Mouse (Mus musculus): ENCODE data around the gene Stac3. TPM values are rescaled to one million over a fixed set of nuclear protein-coding genes. Genes with fewer than 3 reads are reported as not detected.

The Stac3 gene
- polyA plus RNA-seq, 1 experiment = 0.05 TPM

GRCm38 (mm10) chr10:127500042-127500441, 1.4 kb upstream of the Stac3 start:
- H3K4me3 ChIP-seq (replicated peaks) = no peak overlapping the region
- no peaks in the 10 kb centered on the region for H3K9me3 ChIP-seq (ENCODE audit: control insufficient read depth, low read length)
- H3K27me3 ChIP-seq (ENCODE audit: control insufficient read depth) = no peaks in the 10 kb centered on the region
- peaks cover 38% of the 10 kb centered on the region for H3K36me3 ChIP-seq (ENCODE audit: control insufficient read depth)
- TF ChIP-seq TAL1 (IDR thresholded peaks at IDR 0.05; ENCODE audit: low read length) (no peak), GATA1 (IDR thresholded peaks at IDR 0.05; ENCODE audit: low read length) (no peak)
- no peaks in the 10 kb centered on the region for H3K4me1 ChIP-seq (ENCODE audit: control insufficient read depth)

- TF ChIP-seq TAL1 (IDR thresholded peaks at IDR 0.05; ENCODE audit: low read length) = no peak
- TF ChIP-seq GATA1 (IDR thresholded peaks at IDR 0.05; ENCODE audit: low read length) = no peak
- H3K4me1 ChIP-seq (ENCODE audit: control insufficient read depth) = peaks cover 35% of the 10 kb centered on the region
- H3K4me3 ChIP-seq (replicated peaks) = no peak overlapping the region
- H3K9me3 ChIP-seq (ENCODE audit: control insufficient read depth, low read length) = peaks cover 13% of the 10 kb centered on the region; the same call in 1 of the 2 replicates
- no peaks in the 10 kb centered on the region for H3K36me3 ChIP-seq (ENCODE audit: control insufficient read depth)
- H3K27me3 ChIP-seq (ENCODE audit: control insufficient read depth) = peaks cover 64% of the 10 kb centered on the region
Observed at GRCm38 (mm10) chr10:127508239-127508638, 6.8 kb downstream of the Stac3 start.

- peaks cover 45% of the 10 kb centered on the region for H3K4me1 ChIP-seq (ENCODE audit: control insufficient read depth)
- peaks cover 75% of the 10 kb centered on the region for H3K27me3 ChIP-seq (ENCODE audit: control insufficient read depth)
- TF ChIP-seq GATA1 (IDR thresholded peaks at IDR 0.05; ENCODE audit: low read length) (no peak), TAL1 (IDR thresholded peaks at IDR 0.05; ENCODE audit: low read length) (no peak)
- no peaks in the 10 kb centered on the region for H3K36me3 ChIP-seq (ENCODE audit: control insufficient read depth)
- H3K4me3 ChIP-seq (replicated peaks) = peak overlapping the region; percentile 44
- peaks cover 13% of the 10 kb centered on the region; the same call in 1 of the 2 replicates for H3K9me3 ChIP-seq (ENCODE audit: control insufficient read depth, low read length)
Observed at GRCm38 (mm10) chr10:127509051-127509836, 7.8 kb downstream of the Stac3 start.

GRCm38 (mm10) chr10:127509837-127510701, 8.6 kb downstream of the Stac3 start:
- peaks cover 53% of the 10 kb centered on the region for H3K4me1 ChIP-seq (ENCODE audit: control insufficient read depth)
- H3K4me3 ChIP-seq (replicated peaks) = no peak overlapping the region
- H3K27me3 ChIP-seq (ENCODE audit: control insufficient read depth) = peaks cover 83% of the 10 kb centered on the region
- no peak for TF ChIP-seq TAL1 (IDR thresholded peaks at IDR 0.05; ENCODE audit: low read length)
- TF ChIP-seq GATA1 (IDR thresholded peaks at IDR 0.05; ENCODE audit: low read length) = no peak
- no peaks in the 10 kb centered on the region for H3K36me3 ChIP-seq (ENCODE audit: control insufficient read depth)
- peaks cover 13% of the 10 kb centered on the region; the same call in 1 of the 2 replicates for H3K9me3 ChIP-seq (ENCODE audit: control insufficient read depth, low read length)

GRCm38 (mm10) chr10:127510895-127511617, 9.6 kb downstream of the Stac3 start:
- H3K4me1 ChIP-seq (ENCODE audit: control insufficient read depth) = peaks cover 63% of the 10 kb centered on the region
- peaks cover 93% of the 10 kb centered on the region for H3K27me3 ChIP-seq (ENCODE audit: control insufficient read depth)
- no peak for TF ChIP-seq GATA1 (IDR thresholded peaks at IDR 0.05; ENCODE audit: low read length)
- no peak for TF ChIP-seq TAL1 (IDR thresholded peaks at IDR 0.05; ENCODE audit: low read length)
- peaks cover 13% of the 10 kb centered on the region; the same call in 1 of the 2 replicates for H3K9me3 ChIP-seq (ENCODE audit: control insufficient read depth, low read length)
- no peaks in the 10 kb centered on the region for H3K36me3 ChIP-seq (ENCODE audit: control insufficient read depth)
- H3K4me3 ChIP-seq (replicated peaks) = no peak overlapping the region

GRCm38 (mm10) chr10:127511634-127512306, 10.3 kb downstream of the Stac3 start:
- peaks cover 70% of the 10 kb centered on the region for H3K4me1 ChIP-seq (ENCODE audit: control insufficient read depth)
- TF ChIP-seq TAL1 (IDR thresholded peaks at IDR 0.05; ENCODE audit: low read length) = no peak
- no peak for TF ChIP-seq GATA1 (IDR thresholded peaks at IDR 0.05; ENCODE audit: low read length)
- peaks cover 99% of the 10 kb centered on the region for H3K27me3 ChIP-seq (ENCODE audit: control insufficient read depth)

GRCm38 (mm10) chr10:127512307-127512666, 10.8 kb downstream of the Stac3 start:
- Histone ChIP-seq H3K4me3 (replicated peaks) (no peak overlapping the region), H3K27me3 (ENCODE audit: control insufficient read depth) (peaks cover 96% of the 10 kb centered on the region), H3K4me1 (ENCODE audit: control insufficient read depth) (peaks cover 75% of the 10 kb centered on the region), H3K9me3 (ENCODE audit: control insufficient read depth, low read length) (peaks cover 13% of the 10 kb centered on the region; the same call in 1 of the 2 replicates), H3K36me3 (ENCODE audit: control insufficient read depth) (peaks cover 7% of the 10 kb centered on the region)
- TF ChIP-seq TAL1 (IDR thresholded peaks at IDR 0.05; ENCODE audit: low read length) = no peak
- TF ChIP-seq GATA1 (IDR thresholded peaks at IDR 0.05; ENCODE audit: low read length) = no peak

More at GRCm38 (mm10) chr10:127511634-127512306, 10.3 kb downstream of the Stac3 start:
- Histone ChIP-seq H3K9me3 (ENCODE audit: control insufficient read depth, low read length) (peaks cover 13% of the 10 kb centered on the region; the same call in 1 of the 2 replicates), H3K36me3 (ENCODE audit: control insufficient read depth) (peaks cover 2% of the 10 kb centered on the region), H3K4me3 (replicated peaks) (peak overlapping the region; percentile 30)

GRCm38 (mm10) chr10:127512813-127513212, 11.3 kb downstream of the Stac3 start:
- TF ChIP-seq GATA1 (IDR thresholded peaks at IDR 0.05; ENCODE audit: low read length) (no peak), TAL1 (IDR thresholded peaks at IDR 0.05; ENCODE audit: low read length) (no peak)
- peaks cover 91% of the 10 kb centered on the region for H3K27me3 ChIP-seq (ENCODE audit: control insufficient read depth)
- peaks cover 81% of the 10 kb centered on the region for H3K4me1 ChIP-seq (ENCODE audit: control insufficient read depth)
- peaks cover 13% of the 10 kb centered on the region for H3K36me3 ChIP-seq (ENCODE audit: control insufficient read depth)
- H3K4me3 ChIP-seq (replicated peaks) = peak overlapping the region; percentile 39
- H3K9me3 ChIP-seq (ENCODE audit: control insufficient read depth, low read length) = peaks cover 13% of the 10 kb centered on the region; the same call in 1 of the 2 replicates
